Mouse (Mus musculus): ENCODE measurements around the gene Exoc1. TPM values are rescaled to one million over a fixed set of nuclear protein-coding genes. Genes with fewer than 3 reads are reported as not detected.

Gene Exoc1
- total and polyA plus RNA-seq, 2 experiments from 2014 or later = 44.3 to 46.1 TPM

DNA sequence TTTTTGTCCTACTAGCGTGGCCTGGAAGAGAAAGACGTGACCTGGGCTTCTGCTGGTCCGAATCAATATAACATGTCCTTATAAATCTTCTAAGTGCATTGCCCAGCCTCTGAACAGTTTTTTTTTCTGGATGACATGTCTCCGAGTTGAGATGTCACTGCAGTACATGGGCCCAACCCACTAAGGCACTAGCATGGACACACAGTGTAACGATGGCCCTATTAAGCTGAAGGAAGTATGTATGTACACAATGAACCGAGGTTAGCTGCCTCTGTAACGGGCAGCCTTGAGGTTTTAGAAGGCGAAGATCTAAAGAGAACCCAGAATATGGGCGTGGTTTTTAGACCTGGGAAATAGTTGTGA, 574 bp downstream of the Exoc1 start:
- 8% methylated on average over 9 of the region's 9 CpGs for WGBS
- peak overlapping the region; percentile 81 for H3K9ac ChIP-seq (replicated peaks; ENCODE audit: low read length)
- no peak for TF ChIP-seq CTCF (IDR thresholded peaks at IDR 0.05; ENCODE audit: low read depth)
- DNase-seq (ENCODE audit: low spot score) (no peak), ATAC-seq (no peak)
- no peaks in the 10 kb centered on the region for H3K27me3 ChIP-seq (ENCODE audit: insufficient read depth, low read length)
- H3K4me3 ChIP-seq (ENCODE audit: low read length) = peak overlapping the region; percentile 98
- H3K27ac ChIP-seq = peak overlapping the region; percentile 81
- H3K36me3 ChIP-seq (ENCODE audit: insufficient read depth, low read length) = peaks cover 5% of the 10 kb centered on the region; the same call in 1 of the 2 replicates
- H3K4me1 ChIP-seq (ENCODE audit: insufficient read depth, low read length) = peaks cover 7% of the 10 kb centered on the region
- H3K9me3 ChIP-seq (ENCODE audit: low read length) = no peaks in the 10 kb centered on the region
- peak overlapping the region; percentile 94 for H3K4me2 ChIP-seq (ENCODE audit: low read depth, low read length)

- Histone ChIP-seq H3K36me3 (ENCODE audit: insufficient read depth, low read length) (peaks cover 21% of the 10 kb centered on the region), H3K27ac (no peak overlapping the region), H3K4me2 (ENCODE audit: low read depth, low read length) (no peak overlapping the region), H3K27me3 (ENCODE audit: insufficient read depth, low read length) (no peaks in the 10 kb centered on the region), H3K4me1 (ENCODE audit: insufficient read depth, low read length) (peaks cover 7% of the 10 kb centered on the region), H3K9me3 (ENCODE audit: low read length) (no peaks in the 10 kb centered on the region), H3K9ac (replicated peaks; ENCODE audit: low read length) (no peak overlapping the region), H3K4me3 (ENCODE audit: low read length) (no peak overlapping the region)
- ATAC-seq = no peak
- no peak for TF ChIP-seq CTCF (IDR thresholded peaks at IDR 0.05; ENCODE audit: low read depth)
- 91% methylated on average over 6 of the region's 6 CpGs for WGBS
- DNase-seq (ENCODE audit: low spot score) = no peak
Measured at GRCm38 (mm10) chr5:76533186-76533585, 4.1 kb downstream of the Exoc1 start.

GRCm38 (mm10) chr5:76536231-76536630, 7.1 kb downstream of the Exoc1 start:
- Histone ChIP-seq H3K4me1 (ENCODE audit: insufficient read depth, low read length) (no peaks in the 10 kb centered on the region), H3K36me3 (ENCODE audit: insufficient read depth, low read length) (peaks cover 30% of the 10 kb centered on the region), H3K27me3 (ENCODE audit: insufficient read depth, low read length) (no peaks in the 10 kb centered on the region), H3K4me2 (ENCODE audit: low read depth, low read length) (no peak overlapping the region), H3K4me3 (ENCODE audit: low read length) (no peak overlapping the region), H3K9me3 (ENCODE audit: low read length) (no peaks in the 10 kb centered on the region), H3K27ac (no peak overlapping the region), H3K9ac (replicated peaks; ENCODE audit: low read length) (no peak overlapping the region)
- WGBS = 75% methylated on average over 1 of the region's 1 CpGs
- ATAC-seq (no peak), DNase-seq (ENCODE audit: low spot score) (no peak)
- no peak for TF ChIP-seq CTCF (IDR thresholded peaks at IDR 0.05; ENCODE audit: low read depth)

- H3K4me2 ChIP-seq (ENCODE audit: low read depth, low read length) = no peak overlapping the region
- H3K4me1 ChIP-seq (ENCODE audit: insufficient read depth, low read length) = no peaks in the 10 kb centered on the region
- WGBS = 93% methylated on average over 10 of the region's 10 CpGs
- TF ChIP-seq CTCF (IDR thresholded peaks at IDR 0.05; ENCODE audit: low read depth) = no peak
- H3K27ac ChIP-seq = no peak overlapping the region
- DNase-seq (ENCODE audit: low spot score) = no peak
- H3K27me3 ChIP-seq (ENCODE audit: insufficient read depth, low read length) = no peaks in the 10 kb centered on the region
- H3K9me3 ChIP-seq (ENCODE audit: low read length) = no peaks in the 10 kb centered on the region
- peaks cover 38% of the 10 kb centered on the region for H3K36me3 ChIP-seq (ENCODE audit: insufficient read depth, low read length)
- H3K4me3 ChIP-seq (ENCODE audit: low read length) = no peak overlapping the region
- H3K9ac ChIP-seq (replicated peaks; ENCODE audit: low read length) = no peak overlapping the region
- ATAC-seq = no peak
Measured at GRCm38 (mm10) chr5:76537578-76537977, 8.5 kb downstream of the Exoc1 start.

GRCm38 (mm10) chr5:76540181-76540580, 11.1 kb downstream of the Exoc1 start:
- ATAC-seq (no peak), DNase-seq (ENCODE audit: low spot score) (peak; percentile 4)
- Histone ChIP-seq H3K9ac (replicated peaks; ENCODE audit: low read length) (no peak overlapping the region), H3K27me3 (ENCODE audit: insufficient read depth, low read length) (no peaks in the 10 kb centered on the region), H3K9me3 (ENCODE audit: low read length) (no peaks in the 10 kb centered on the region), H3K4me3 (ENCODE audit: low read length) (no peak overlapping the region), H3K4me1 (ENCODE audit: insufficient read depth, low read length) (no peaks in the 10 kb centered on the region), H3K36me3 (ENCODE audit: insufficient read depth, low read length) (peaks cover 53% of the 10 kb centered on the region), H3K4me2 (ENCODE audit: low read depth, low read length) (no peak overlapping the region), H3K27ac (no peak overlapping the region)
- no peak for TF ChIP-seq CTCF (IDR thresholded peaks at IDR 0.05; ENCODE audit: low read depth)
- 65% methylated on average over 8 of the region's 8 CpGs for WGBS

- H3K4me1 ChIP-seq (ENCODE audit: insufficient read depth, low read length) = no peaks in the 10 kb centered on the region
- H3K9me3 ChIP-seq (ENCODE audit: low read length) = no peaks in the 10 kb centered on the region
- no peak overlapping the region for H3K4me2 ChIP-seq (ENCODE audit: low read depth, low read length)
- peak; percentile 74 for TF ChIP-seq CTCF (IDR thresholded peaks at IDR 0.05; ENCODE audit: low read depth)
- no peak overlapping the region for H3K4me3 ChIP-seq (ENCODE audit: low read length)
- DNase-seq (ENCODE audit: low spot score) (peak; percentile 59), ATAC-seq (peak; percentile 63; the same call in 1 of the 2 replicates)
- peaks cover 52% of the 10 kb centered on the region for H3K36me3 ChIP-seq (ENCODE audit: insufficient read depth, low read length)
- H3K27ac ChIP-seq = no peak overlapping the region
- H3K9ac ChIP-seq (replicated peaks; ENCODE audit: low read length) = no peak overlapping the region
- H3K27me3 ChIP-seq (ENCODE audit: insufficient read depth, low read length) = no peaks in the 10 kb centered on the region
Measured at GRCm38 (mm10) chr5:76540842-76541241, 11.7 kb downstream of the Exoc1 start.

- DNase-seq (ENCODE audit: low spot score) (no peak), ATAC-seq (no peak)
- Histone ChIP-seq H3K4me1 (ENCODE audit: insufficient read depth, low read length) (no peaks in the 10 kb centered on the region), H3K9me3 (ENCODE audit: low read length) (no peaks in the 10 kb centered on the region), H3K36me3 (ENCODE audit: insufficient read depth, low read length) (peaks cover 49% of the 10 kb centered on the region), H3K9ac (replicated peaks; ENCODE audit: low read length) (no peak overlapping the region), H3K27me3 (ENCODE audit: insufficient read depth, low read length) (no peaks in the 10 kb centered on the region), H3K4me3 (ENCODE audit: low read length) (no peak overlapping the region), H3K4me2 (ENCODE audit: low read depth, low read length) (no peak overlapping the region), H3K27ac (no peak overlapping the region)
- TF ChIP-seq CTCF (IDR thresholded peaks at IDR 0.05; ENCODE audit: low read depth) = no peak
- 93% methylated on average over 8 of the region's 8 CpGs for WGBS
Measured at GRCm38 (mm10) chr5:76543200-76543599, 14.1 kb downstream of the Exoc1 start.
